Mouse (Mus musculus) ovary, adult 18-20 months (tissue): Measurements from ENCODE around the gene Fam120b.
"Not testable (repeated sequence)": the region's sequence is repeated elsewhere in the genome, so short reads cannot be mapped to it uniquely, and the experiment has no call there.

Experiments
- DNase-seq: peaks from one replicate; pipeline ENCODE4 v3.0.0; 2022; ENCODE audit warnings: low spot score, mixed read lengths

Gene Fam120b

GRCm38 (mm10) chr17:15431551-15431950 lies 35.5 kb downstream of the Fam120b start:
- no peak for DNase-seq

- DNase-seq: no peak
Measured at GRCm38 (mm10) chr17:15432036-15432435, 36.0 kb downstream of the Fam120b start.

GRCm38 (mm10) chr17:15434748-15435147 lies 38.7 kb downstream of the Fam120b start:
- no peak for DNase-seq

GRCm38 (mm10) chr17:15440067-15440462 lies 44.1 kb downstream of the Fam120b start:
- no peak for DNase-seq

GRCm38 (mm10) chr17:15440463-15441121 lies 44.6 kb downstream of the Fam120b start:
- no peak for DNase-seq

- no peak for DNase-seq
Measured at GRCm38 (mm10) chr17:15445421-15445820, 49.4 kb downstream of the Fam120b start.

GRCm38 (mm10) chr17:15447831-15448230 lies 51.8 kb downstream of the Fam120b start:
- DNase-seq: no peak

- DNase-seq: not testable (repeated sequence)
Measured at GRCm38 (mm10) chr17:15449144-15449543, 53.1 kb downstream of the Fam120b start.

GRCm38 (mm10) chr17:15449606-15450005 lies 53.6 kb downstream of the Fam120b start:
- no peak for DNase-seq

GRCm38 (mm10) chr17:15455203-15455602 lies 59.2 kb downstream of the Fam120b start:
- no peak for DNase-seq

- DNase-seq: no peak
Measured at GRCm38 (mm10) chr17:15456595-15456994, 60.6 kb downstream of the Fam120b start.

- DNase-seq: no peak
Measured at GRCm38 (mm10) chr17:15459761-15460160, 63.8 kb downstream of the Fam120b start.

GRCm38 (mm10) chr17:15461921-15462495 lies 66.0 kb downstream of the Fam120b start:
- DNase-seq: no peak

- no peak for DNase-seq
Measured at GRCm38 (mm10) chr17:15467669-15468068, 71.7 kb downstream of the Fam120b start.

- DNase-seq: no peak
Measured at GRCm38 (mm10) chr17:15472671-15473070, 76.7 kb downstream of the Fam120b start.
